Mouse (Mus musculus): ENCODE measurements around the gene 1700016H13Rik. TPM values are rescaled to one million over a fixed set of nuclear protein-coding genes. Genes with fewer than 3 reads are reported as not detected.

Gene 1700016H13Rik
- total and polyA plus RNA-seq, 3 experiments, result not detected

GRCm38 (mm10) chr5:103603115-103603893 is 52.5 kb downstream of the 1700016H13Rik start:
- no peak for DNase-seq

GRCm38 (mm10) chr5:103598881-103599280 is 56.9 kb downstream of the 1700016H13Rik start:
- no peak for DNase-seq

GRCm38 (mm10) chr5:103598264-103598663 is 57.5 kb downstream of the 1700016H13Rik start:
- no peak for DNase-seq

Other genes with a start within 250 kb of the 1700016H13Rik start
- gene Ptpn13, start 230.8 kb downstream of the 1700016H13Rik start, total RNA-seq (2021), result 10 to 100 TPM; 21.4 to 32.8 TPM
- 3.6 and 4.7 TPM in 2 replicates for gene Ptpn13, start 230.8 kb downstream of the 1700016H13Rik start, polyA plus RNA-seq (2012; rRNA removed)
- 1 to 10 TPM; 1.3 to 1.8 TPM for gene Slc10a6, start 26.6 kb downstream of the 1700016H13Rik start, total RNA-seq (2021)
- 0.83 and 1.1 TPM in 2 replicates for gene Slc10a6, start 26.6 kb downstream of the 1700016H13Rik start, polyA plus RNA-seq (2012; rRNA removed)
- gene Aff1, start 36.4 kb upstream of the 1700016H13Rik start, total RNA-seq (2021), result 10 to 100 TPM; 32.8 to 50.0 TPM
- 4.3 and 5.6 TPM in 2 replicates for gene Aff1, start 36.4 kb upstream of the 1700016H13Rik start, polyA plus RNA-seq (2012; rRNA removed)

All from adrenal gland, adult 2 months (tissue).